Mouse (Mus musculus): ENCODE measurements around the gene Aktip.

Aktip gene

GRCm38 (mm10) chr8:91199876-91200275 is at the start of gene Aktip:
TSS of gene Aktip (minus strand) at chr8:91199976.
- in situ Hi-C loops (cut with MboI; ENCODE audit: low sequenced_read_pairs), result no loop called here

- in situ Hi-C loops (cut with MboI; ENCODE audit: low sequenced_read_pairs), result no loop called here
These were observed 46.2 kb upstream of the Aktip start for GRCm38 (mm10) chr8:91245821-91246454.

GRCm38 (mm10) chr8:91242721-91243120 is 42.9 kb upstream of the Aktip start:
- in situ Hi-C loops (cut with MboI; ENCODE audit: low sequenced_read_pairs), result no loop called here

GRCm38 (mm10) chr8:91241873-91242519 is 42.2 kb upstream of the Aktip start:
- in situ Hi-C loops (cut with MboI; ENCODE audit: low sequenced_read_pairs), result no loop called here

- in situ Hi-C loops (cut with MboI; ENCODE audit: low sequenced_read_pairs), result no loop called here
These were observed 41.6 kb upstream of the Aktip start for GRCm38 (mm10) chr8:91241371-91241770.

- in situ Hi-C loops (cut with MboI; ENCODE audit: low sequenced_read_pairs), result no loop called here
These were observed 37.4 kb upstream of the Aktip start for GRCm38 (mm10) chr8:91237191-91237590.

- in situ Hi-C loops (cut with MboI; ENCODE audit: low sequenced_read_pairs), result no loop called here
These were observed 34.3 kb upstream of the Aktip start for GRCm38 (mm10) chr8:91234097-91234496.

- in situ Hi-C loops (cut with MboI; ENCODE audit: low sequenced_read_pairs), result no loop called here
These were observed 27.7 kb upstream of the Aktip start for GRCm38 (mm10) chr8:91227421-91227841.

- in situ Hi-C loops (cut with MboI; ENCODE audit: low sequenced_read_pairs), result no loop called here
These were observed 24.5 kb upstream of the Aktip start for GRCm38 (mm10) chr8:91224227-91224626.

GRCm38 (mm10) chr8:91221841-91222240 is 22.1 kb upstream of the Aktip start:
- in situ Hi-C loops (cut with MboI; ENCODE audit: low sequenced_read_pairs), result no loop called here

GRCm38 (mm10) chr8:91218271-91218670 is 18.5 kb upstream of the Aktip start:
- in situ Hi-C loops (cut with MboI; ENCODE audit: low sequenced_read_pairs), result no loop called here

- in situ Hi-C loops (cut with MboI; ENCODE audit: low sequenced_read_pairs), result no loop called here
These were observed 17.5 kb upstream of the Aktip start for GRCm38 (mm10) chr8:91217062-91217905.

- in situ Hi-C loops (cut with MboI; ENCODE audit: low sequenced_read_pairs), result no loop called here
These were observed 14.5 kb upstream of the Aktip start for GRCm38 (mm10) chr8:91214287-91214686.

- in situ Hi-C loops (cut with MboI; ENCODE audit: low sequenced_read_pairs), result no loop called here
These were observed 13.2 kb upstream of the Aktip start for GRCm38 (mm10) chr8:91212948-91213347.

GRCm38 (mm10) chr8:91209658-91210057 is 9.9 kb upstream of the Aktip start:
- in situ Hi-C loops (cut with MboI; ENCODE audit: low sequenced_read_pairs), result no loop called here

GRCm38 (mm10) chr8:91207676-91208075 is 7.9 kb upstream of the Aktip start:
- in situ Hi-C loops (cut with MboI; ENCODE audit: low sequenced_read_pairs), result no loop called here

- in situ Hi-C loops (cut with MboI; ENCODE audit: low sequenced_read_pairs), result no loop called here
These were observed 6.1 kb upstream of the Aktip start for GRCm38 (mm10) chr8:91205897-91206296.

- in situ Hi-C loops (cut with MboI; ENCODE audit: low sequenced_read_pairs), result no loop called here
These were observed 1.4 kb upstream of the Aktip start for GRCm38 (mm10) chr8:91201184-91201583.

- in situ Hi-C loops (cut with MboI; ENCODE audit: low sequenced_read_pairs), result no loop called here
These were observed 1.7 kb downstream of the Aktip start for GRCm38 (mm10) chr8:91198036-91198435.

- in situ Hi-C loops (cut with MboI; ENCODE audit: low sequenced_read_pairs), result no loop called here
These were observed 2.5 kb downstream of the Aktip start for GRCm38 (mm10) chr8:91197233-91197632.

- in situ Hi-C loops (cut with MboI; ENCODE audit: low sequenced_read_pairs), result no loop called here
These were observed 3.1 kb downstream of the Aktip start for GRCm38 (mm10) chr8:91196661-91197060.

GRCm38 (mm10) chr8:91194081-91194480 is 5.7 kb downstream of the Aktip start:
- in situ Hi-C loops (cut with MboI; ENCODE audit: low sequenced_read_pairs), result no loop called here

Measured in CH12F3 (cell line).